Mouse (Mus musculus): ENCODE data around the gene Irak1.

The Irak1 gene

DNA sequence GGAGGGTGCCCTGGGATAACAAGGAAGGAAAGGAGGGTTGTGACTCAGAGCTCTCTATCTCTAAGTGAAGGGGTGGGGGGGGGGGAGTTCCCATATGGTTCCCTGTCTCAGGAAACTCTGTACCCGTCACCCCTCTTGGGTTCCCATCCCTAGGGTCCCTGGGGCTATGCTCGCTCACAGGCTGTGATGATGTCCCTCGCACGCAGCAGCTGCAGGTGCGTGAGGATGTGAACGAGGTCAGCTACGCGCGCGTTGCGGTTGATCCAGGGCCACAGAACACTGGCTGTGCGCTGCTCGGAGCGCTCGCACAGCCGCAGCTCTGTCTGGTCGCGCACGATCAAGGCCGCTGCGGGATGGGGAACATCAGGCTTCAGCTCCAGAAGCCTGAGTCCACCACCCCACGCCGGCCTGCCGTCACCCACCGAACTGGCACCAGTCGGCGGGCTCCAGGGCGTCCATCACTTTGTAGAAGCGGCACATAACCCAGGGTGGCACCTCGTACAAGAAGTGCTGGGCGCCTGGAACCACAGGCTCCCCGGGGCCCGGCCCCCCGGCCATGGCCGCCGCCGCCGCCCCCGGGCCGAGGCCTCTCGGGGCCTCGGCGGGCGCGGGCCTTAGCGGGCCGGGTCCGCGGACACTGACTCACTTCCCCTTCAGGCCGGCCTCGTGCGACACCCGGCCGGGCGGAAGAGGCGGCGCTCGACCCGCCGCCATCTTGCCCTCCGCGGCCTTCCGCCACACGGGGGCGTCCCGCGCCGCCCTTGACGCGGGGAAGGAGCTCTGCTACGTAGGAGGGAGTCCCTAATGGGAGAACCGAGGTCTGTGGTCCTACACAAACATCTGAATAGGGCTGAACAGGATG lies at the start of gene Irak1:
TSS of gene Irak1 (minus strand) at position 731 of the 862 bp plus-strand sequence.
- peak; percentile 67 for DNase-seq

DNA sequence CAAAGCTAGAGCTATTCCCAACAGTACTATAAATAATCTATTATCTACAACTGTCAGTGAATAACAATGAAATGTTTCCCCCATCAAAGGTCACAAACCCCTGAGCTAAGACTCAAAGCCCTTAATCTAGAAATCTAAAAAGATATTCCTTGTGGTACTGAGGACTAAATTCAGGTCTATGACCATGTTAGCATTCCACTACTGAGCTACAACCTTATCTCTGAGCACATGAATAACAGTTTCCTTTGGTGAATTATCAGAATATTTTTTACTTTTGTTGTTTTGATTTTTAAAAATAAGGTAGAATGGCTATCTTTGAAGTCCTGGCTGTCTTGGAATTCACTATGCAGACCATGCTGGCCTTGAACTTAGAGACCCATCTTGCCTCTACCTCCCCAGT lies 47.1 kb upstream of the Irak1 start:
- DNase-seq: no peak

DNA sequence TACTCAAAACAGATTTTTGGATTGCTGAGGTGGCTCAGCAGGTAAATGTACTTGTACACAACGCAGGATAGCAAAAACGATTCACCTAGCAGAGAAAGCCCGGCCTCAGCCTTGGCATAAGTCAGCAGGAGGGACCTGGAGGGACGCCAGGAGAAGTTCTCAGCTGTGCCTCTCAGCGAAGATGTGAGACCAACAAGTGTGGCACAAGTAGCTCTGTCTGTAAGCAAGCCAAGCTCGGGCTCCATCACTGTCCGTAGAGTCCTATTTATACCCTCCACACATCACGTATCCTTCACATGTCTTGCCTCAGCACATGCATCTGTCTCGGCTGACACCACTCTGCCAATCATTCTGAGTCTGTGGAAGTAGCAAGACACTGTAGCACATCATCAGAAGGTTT lies 44.2 kb upstream of the Irak1 start:
- peak; percentile 10 for DNase-seq

DNA sequence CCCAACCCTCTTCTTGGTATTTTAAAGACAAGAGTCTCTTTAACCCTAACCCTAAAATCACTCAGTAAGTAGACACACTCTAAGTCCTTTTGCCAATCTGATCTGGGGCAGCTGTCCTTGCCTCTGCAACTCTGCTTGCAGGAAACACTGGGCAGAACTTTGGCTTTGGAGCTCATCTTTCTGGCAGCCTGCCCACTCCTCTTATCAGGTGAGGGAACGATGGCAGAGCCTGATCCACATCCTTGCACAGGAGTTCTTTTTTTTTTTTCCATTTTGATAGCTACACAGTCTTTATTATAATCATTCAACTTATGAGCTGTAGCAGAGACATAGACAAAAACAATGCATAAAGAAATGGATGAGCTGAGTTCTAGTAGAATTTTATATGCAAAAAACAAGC lies 21.4 kb upstream of the Irak1 start:
- no peak for DNase-seq

DNA sequence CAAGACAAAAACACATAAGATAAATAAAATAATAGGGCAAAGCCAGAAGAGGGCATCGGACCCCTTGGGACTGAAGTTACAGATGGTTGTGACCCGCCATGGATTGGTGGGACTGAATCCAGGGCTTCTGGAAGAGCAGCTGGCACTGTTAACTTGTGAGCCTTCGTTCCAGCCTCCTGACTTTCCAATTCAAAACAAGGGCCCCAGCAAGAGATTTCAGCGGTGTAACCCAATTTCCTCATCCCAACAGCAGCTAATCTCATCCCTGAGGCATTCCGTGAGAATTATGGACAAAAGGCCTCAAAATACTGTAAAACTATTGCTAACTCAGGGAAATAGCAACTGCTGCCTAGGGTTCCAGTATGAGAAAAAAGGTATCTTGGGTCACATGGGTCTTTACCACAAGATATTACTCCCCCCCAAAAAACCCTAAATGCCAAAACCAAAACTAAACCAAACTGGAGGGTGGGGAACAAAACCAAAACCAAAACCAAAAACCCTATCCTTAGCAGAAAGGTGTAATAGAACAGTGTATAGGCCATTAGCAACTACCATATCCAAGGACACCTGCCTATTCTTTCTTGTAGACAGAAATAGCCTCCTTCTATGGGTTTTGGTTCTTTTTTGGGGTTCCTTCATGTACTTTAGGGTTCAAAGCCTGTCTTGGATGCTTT lies 14.1 kb upstream of the Irak1 start:
- DNase-seq: no peak

DNA sequence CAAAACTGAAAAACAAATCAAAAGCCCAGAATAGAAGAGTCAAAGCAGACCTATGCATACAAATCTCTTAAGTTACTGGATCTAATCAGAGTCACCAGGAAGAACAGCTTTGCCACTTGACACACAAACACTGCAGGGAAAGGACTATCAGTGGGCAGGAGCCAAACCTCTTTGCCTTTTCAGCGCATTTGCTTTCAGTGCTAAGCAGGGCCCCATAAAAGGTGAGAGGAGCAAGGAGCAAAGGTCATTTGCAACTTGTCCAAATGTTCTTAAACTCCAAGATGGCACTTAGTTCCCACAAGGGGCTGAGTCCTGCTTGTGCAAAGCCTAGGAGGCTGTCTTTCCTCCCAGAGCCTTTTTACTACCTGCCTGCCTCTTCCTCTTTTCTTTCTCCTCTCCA lies 6.3 kb upstream of the Irak1 start:
- no peak for DNase-seq

DNA sequence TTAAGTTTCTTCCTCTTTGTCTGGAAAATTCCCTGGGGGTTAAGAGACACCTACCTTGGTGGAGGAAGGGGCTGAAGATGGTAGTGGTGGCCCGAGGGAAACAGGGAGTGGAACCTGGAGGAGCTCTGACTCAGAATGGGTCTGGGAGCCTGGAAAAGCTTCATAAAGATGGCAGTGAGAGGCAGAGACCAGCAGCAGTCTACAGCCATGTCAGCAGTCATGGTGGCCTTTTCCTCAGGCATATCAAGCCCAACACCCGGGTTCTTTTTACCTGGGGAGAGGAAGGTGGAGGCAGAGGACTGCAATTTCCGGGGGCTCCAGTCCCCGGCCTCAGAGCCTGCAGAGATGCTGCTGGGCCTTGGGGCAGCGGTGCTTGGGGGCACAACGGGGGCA lies 927 bp downstream of the Irak1 start:
- no peak for DNase-seq

DNA sequence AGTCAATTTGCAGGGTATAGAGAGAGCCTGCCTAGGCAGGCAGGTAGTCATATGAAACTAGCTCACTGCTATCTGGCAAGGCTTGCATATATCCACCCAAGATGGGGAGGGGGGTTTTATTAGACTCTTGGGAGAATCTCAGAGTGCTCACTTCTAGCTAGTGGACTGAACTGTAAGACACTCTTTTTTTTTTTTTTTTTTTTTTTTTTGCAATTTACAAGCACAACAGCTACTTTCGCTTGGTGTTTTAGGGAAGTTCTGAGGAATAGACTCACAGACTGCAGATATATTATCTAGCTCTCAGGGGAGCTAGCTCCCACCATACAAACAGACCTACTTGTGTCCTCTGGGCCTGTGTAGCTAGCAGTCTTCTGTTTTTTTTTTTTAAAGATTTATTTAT lies 9.1 kb downstream of the Irak1 start:
- no peak for DNase-seq

DNA sequence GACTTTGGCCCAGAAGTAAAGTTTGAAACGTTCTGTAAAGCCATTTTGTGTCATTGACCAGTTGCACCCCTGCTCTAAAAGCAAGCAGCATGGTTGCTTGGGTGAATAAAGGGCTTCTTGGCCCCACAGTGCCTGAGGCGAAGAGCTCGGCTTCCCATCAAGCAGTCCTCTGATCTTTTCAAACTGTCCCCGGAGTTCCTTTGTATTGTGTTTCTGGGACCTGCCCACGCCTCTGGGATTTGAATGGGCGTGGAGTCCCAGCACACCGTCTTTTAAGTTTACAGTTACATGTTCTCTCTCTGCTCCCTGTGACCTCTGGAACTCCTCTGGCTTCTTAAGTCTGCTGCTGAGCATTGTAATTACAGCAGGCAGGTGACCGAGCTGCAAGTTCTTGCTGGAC lies 15.7 kb downstream of the Irak1 start:
- DNase-seq: no peak

DNA sequence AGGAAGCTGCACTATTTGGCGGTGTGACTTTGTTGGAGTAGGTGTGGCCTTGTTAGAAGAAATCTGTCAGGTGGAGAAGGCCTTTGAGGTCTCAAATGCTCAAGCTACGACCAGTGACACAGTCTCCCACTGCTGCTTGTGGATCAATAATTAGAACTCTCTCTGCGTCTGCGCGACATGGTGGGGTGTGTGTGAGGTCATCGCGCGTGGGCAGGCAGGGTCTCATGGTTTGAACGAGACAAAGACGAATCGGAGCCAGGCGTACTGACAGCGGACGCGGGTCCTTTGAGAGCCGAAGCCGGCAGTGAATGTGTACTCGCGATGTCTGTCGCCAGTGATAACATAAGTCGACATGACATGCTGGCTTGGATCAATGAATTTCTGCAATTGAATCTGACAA lies 17.3 kb downstream of the Irak1 start:
- no peak for DNase-seq

DNA sequence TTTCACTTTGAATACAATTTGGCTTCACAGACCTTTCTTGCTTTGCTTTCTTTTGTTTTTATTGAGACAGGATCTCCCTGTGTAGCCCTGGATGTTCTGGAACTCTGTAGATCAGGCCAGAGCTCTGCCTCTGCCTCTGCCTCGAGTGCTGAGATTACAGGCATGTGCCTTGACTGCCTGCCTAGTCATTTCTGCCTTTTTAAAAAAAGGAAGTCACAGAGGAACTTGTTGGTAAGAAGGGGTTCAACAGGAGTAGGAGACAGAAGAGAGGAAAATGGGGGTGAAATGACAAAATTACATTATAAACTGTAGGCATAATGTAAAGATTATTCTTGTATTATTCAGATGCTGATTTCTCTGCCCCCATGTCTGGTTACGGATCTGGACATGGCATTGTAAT lies 20.1 kb downstream of the Irak1 start:
- no peak for DNase-seq

DNA sequence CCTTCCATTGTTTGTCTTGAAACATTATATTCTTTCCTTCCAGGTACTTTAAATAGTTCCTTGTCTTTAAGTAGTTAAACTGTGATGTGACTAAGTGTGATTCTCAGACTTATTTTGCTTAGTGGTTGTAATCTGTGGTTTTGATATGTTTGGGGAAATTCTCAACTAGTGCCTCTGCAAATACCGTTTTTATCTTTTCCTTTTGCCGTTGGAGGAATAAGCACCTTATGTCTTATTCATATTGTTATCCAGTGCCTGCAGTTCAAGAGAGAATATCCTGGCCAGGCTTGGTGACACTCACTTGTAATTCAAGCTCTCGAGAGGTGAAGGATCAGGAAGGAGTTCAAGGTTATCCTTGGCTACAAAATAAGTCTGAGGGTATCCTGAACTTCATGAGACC lies 22.7 kb downstream of the Irak1 start:
- no peak for DNase-seq

DNA sequence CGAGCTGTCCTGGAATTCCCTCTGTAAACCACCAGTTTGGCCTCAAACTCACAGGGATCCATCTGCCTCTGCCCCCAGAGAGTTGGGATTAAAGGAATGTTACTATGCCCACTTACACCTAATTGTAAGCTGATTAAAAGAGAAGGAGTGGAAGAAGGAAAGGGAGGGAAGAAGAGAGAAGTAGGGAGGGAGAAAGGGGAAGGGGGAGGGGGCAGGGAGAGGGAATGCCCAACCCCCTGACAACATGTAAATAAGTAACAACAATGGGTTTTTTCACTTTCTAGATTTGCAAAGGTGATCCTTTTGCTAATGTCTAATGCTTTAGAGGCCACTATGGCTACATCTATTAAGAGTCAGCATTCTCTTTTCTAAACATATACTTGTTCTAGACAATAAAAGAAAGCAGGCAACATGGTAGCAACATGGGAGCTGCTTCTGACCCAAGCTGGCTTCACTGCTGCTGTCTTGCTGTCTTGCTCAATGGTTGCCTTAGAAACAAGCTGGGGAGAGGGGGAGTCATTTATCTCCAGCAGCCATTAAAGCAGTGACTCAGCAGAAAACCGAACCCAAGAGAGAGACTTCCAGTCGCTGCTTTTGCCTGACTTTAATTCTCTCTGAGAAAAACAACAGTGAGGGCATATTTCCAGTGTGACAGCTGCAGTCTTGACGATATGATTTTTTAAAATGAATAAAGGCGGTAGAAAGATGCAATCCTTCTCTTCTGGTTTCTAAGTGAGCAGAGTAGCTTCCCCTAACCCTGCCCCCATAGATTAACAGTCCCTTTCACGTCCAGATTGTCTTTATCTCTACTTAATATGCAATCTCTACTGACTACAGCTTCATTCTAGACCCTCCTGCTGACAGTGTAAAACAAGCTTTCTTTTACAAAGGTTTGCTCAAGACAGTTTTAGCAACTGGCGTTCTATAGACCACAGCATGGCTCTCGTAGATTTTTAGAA lies 24.5 kb downstream of the Irak1 start:
- DNase-seq: peak; percentile 73

DNA sequence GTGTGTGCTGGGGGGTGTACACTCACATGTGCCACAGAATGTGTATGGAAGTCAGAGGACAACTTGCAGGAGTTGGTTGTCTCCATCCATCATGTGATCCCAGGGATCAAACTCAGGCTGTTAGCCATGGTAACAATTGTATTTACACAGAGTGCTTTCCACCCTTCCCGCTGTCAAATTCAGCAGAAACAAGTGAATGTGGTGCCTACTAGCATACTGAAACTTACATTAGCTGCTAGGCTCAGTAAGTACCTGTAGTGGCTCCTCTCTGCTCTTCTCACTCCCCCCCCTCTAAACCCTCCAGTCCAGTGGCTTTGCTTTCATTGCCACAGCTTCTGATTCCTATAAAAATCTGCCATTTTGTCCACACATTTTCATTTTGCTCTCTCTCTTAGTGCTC lies 45.9 kb downstream of the Irak1 start:
- no peak for DNase-seq

DNA sequence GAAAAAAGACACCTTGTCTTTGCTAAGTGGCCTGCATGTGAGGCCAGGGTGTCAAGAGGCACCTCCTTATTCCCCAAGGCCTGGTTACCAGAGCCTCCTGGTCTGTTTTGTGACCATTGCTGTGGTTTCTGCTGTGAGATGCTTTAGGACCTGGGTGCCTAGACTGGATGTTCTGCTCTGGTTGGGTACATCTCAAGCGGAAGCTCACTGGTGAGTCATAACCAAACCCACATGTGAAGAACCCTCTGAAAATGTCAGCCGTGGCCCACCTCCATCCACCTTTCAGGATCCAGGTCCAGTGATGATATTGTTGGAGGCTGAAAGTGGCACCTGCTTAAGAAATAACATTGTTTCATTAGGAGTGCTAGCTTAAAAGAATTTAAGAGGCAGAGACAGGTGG lies 47.4 kb downstream of the Irak1 start:
- no peak for DNase-seq

DNA sequence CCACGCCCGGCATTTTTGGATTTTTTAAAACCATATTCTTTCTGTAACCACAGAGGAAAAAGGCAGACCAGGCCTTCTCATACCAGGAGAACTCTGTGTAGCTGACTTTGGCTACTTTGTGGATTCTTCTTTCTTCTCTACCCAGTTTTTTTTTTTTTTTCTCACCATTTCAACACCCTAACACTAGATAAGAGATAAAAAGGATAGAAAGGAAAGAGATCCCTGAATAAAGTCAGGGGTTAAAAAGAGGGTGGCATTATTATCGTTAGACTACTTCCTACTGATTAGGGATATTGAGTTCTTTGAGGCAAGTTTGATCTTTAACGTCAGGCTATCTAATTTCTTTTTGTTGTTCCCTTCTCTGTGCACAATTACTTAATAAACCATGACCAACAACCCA lies 50.9 kb downstream of the Irak1 start:
- no peak for DNase-seq

DNA sequence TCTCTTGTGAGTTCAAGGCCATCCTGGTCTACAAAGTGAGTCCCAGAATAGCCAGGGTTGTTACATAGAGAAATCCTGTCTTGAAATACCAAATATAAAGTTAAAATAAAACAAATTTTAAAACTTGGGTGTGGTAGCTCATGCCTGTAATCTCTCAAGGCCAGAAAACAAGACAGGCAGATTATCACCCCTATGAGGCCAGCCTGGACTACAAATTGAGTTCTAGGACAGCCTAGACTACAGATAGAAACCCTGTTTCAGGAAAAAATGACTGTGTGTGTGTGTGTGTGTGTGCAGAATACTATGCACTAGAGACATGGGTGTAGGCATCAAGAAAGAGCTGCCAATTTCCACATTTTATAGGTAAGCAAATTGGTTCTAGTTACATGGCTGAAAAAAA lies 52.9 kb downstream of the Irak1 start:
- no peak for DNase-seq

DNA sequence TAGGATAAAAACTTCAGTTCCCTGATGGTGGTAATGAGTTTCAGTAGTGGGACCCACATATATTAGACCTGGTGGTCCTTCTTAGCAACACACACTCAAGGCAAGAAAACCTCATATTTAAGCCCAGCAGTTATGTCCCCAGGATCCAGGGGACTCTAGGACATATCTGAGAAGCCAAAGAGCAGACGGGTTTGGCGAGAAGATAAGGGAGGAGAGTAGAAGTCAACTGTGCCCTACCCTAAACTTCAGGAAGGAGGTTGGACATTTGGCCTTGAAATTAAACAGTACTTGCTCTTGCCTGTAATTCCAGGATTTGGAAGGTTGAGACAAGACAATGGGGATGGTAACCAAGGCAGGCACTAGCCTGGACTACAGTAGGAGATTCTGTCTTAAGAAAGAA lies 54.0 kb downstream of the Irak1 start:
- DNase-seq: no peak

DNA sequence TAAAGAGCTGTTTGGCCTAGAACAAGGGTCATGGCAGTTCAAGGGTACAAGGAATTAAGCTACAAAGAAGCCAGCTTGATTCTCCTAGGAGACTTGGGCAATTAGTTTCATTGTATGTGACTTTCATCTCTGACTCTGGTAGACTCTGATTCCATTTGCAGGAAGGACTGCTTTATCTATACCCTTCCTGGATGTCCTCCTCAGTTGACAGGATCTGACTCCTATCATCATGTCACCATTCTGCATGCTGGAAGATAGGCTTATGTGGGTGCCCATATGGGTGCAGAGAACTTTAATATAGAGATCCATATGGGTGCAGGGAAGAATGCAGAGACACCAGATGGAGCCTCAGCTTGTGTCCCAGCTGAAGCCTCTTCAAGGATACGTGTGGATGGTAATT lies 54.6 kb downstream of the Irak1 start:
- no peak for DNase-seq

DNA sequence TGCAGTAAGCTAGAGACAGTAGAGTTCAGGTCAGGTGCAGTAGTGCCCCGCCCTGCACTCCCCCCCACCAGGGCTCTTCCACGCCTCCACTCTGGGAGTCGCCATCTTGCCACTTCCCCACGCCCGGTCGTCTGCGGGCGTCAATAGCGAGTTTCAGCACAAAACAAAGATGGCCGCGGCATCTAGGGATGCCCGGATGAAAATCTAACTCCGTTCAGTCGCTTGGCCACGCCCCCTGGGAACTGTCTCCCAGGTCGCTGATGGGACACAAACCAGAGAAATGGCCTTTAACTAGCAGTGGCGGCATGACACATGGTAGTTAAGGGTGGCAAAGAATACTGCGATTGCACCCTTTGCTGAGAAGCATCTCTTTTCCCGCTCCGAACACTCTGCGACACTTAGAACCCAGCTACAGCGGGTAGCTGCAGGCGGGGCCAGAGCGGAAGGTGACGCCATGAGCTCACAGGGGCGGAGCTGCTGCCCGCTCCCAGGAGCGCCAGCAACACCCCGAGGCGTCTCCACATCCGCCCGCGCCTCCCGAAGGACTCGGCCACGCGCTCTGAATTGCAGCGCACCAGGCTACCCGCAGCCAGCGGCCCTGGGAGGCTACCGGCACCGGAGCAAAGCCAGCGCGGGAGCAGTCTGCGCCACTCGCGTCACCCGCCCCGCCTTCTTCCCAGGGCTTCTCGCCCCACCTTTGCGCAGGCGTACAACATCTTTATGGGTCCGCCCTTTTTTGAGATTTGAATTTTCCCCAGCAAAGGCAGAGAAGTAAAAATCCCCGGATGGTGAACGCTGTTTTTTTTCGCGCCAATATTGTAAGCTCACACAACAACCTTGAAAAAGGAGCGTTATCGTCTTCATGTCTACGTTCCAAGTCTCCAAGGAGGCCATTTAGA lies 56.3 kb downstream of the Irak1 start:
- DNase-seq: peak; percentile 94

DNA sequence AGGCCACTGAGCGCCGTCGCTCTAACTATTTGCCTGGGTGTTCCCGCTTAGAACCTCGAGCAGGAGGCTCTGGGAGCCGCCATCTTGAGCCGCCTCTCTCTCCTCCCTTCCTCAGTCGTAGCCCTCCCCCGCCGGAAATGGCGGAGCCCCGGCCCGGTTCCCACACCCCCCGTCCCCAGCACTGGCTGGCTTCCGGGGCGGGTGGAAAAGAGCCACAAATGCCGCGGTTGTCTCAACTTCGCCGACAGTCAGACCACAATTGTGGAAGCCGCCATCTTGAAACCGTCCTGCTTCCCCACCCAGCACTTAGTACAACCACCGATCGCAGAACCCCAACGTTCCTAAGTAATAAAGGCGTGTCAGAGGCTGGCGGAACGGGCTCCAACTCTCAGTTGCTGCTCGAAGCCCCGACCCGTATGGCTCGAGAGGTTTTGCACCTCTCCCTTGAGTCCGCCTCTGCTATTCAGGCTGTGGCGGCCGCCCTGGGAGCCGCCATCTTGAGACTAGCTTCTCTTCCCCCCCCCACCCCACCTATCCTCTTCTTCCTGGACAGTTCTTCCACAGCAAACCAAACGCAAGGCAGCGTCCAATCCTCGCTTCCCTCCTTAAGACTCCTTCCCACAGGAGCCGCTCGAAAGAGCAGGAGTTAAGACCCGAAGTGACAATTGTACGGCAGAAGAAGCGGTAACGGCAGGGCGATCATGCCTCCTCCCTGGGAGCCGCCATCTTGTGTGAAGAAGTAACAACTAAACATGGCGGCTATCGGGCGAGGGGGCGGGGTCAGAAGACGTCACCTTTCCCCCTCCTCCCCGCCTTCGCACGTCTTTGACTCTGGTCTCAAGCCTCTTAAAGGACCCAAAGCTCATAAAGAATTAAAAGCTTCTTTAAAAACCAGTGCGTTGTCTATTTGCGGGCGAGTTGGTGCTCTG lies 57.2 kb downstream of the Irak1 start, which contains the start of gene Hcfc1:
TSS of gene Hcfc1 (minus strand) at position 110 of the 929 bp plus-strand sequence.
- DNase-seq: peak; percentile 91
